Mouse (Mus musculus) monocyte, adult 5-6 weeks (primary cell): Measurements from ENCODE around the gene 2700081O15Rik. TPM values are rescaled to one million over a fixed set of nuclear protein-coding genes. Genes with fewer than 3 reads are reported as not detected.
"Not testable (repeated sequence)": the region's sequence is repeated elsewhere in the genome, so short reads cannot be mapped to it uniquely, and the experiment has no call there.

Experiments used
- ATAC-seq: fragments of 153-309, 156-312 bp; replicated peaks from 2 replicates; pipeline ENCODE4 v1.8.0; 2017; ENCODE audit warnings: mild to moderate bottlenecking; ENCODE audit not compliant: low TSS enrichment, insufficient number of reproducible peaks, severe bottlenecking, poor library complexity, low FRiP score
- total RNA-seq: library from RNA; stranded (forward); fragments of 200-1000, 200-491, 200-594 nt; gene quantifications from 3 replicates; pipeline ENCODE4 v1.2.3, GENCODE M21; 2017

The 2700081O15Rik gene
- 0.38 to 1.4 TPM (median 0.49 TPM) in 3 replicates for total RNA-seq

DNA sequence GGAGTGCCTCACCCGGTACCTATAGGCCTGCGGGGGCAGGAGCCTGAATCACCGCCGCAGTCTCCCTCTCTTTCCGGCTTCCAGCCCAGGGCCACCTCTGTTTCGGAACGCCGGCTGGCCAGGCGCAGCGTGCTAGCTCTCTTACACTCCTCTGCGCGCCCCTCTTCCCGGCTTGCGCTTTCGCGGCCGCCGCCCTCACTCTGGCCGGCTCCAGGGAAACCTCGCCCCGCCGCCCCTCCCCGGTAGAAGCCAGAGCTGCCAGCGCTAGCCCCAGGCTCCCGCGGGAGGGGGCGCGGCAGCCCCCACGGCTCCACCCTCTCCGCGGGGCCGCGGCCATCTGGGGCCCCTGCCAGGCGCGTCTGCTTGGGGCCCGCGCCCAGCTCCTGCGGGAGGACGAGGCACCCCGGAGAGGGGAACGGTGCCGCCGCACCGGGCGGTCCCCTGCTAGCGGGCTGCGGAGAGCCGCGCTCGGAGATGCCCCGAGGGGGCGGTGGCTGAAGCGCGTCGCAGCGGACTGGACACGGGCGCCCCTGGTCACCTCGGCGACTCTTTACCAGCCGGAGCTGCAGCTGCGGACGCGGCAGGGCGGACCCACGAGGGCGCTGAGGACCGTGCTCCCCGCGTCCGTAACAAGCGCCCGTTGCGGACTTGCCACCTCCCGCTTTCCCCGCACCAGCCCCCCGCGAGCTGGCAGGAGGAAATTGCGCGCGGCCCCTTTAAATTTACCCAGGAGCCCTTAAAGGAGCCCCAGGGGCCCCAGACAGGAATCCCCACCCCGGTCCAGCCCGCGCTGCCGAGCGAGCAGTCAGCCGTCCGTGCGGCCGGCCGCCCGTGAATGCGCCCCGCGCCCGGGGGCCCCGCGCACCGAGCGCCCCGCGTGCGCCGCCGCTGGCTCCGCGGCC is at the start of gene 2700081O15Rik:
Gene 2700081O15Rik (plus strand): TSS at position 792 of the 902 bp plus-strand sequence.
- ATAC-seq: no peak

DNA sequence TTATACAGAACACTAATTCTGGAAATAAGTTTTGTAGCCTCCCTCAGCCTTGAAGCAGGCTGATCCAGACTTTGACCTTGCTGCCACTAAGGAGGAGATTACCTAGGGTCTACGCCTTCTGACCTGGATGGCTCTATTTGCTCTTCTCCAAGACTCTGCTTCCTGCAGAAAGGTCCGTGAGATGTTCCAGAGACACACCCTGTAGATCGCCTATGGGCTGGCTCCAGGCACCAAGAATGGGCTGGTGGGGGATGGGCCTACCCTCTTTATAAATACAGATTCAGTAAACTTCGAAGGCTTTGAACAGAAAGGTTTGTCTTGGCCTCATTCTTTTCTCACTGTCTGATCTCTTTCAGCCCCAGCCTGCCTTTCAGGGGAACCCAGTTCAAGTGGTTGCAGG is 48.0 kb upstream of the 2700081O15Rik start:
- not testable (repeated sequence) for ATAC-seq

DNA sequence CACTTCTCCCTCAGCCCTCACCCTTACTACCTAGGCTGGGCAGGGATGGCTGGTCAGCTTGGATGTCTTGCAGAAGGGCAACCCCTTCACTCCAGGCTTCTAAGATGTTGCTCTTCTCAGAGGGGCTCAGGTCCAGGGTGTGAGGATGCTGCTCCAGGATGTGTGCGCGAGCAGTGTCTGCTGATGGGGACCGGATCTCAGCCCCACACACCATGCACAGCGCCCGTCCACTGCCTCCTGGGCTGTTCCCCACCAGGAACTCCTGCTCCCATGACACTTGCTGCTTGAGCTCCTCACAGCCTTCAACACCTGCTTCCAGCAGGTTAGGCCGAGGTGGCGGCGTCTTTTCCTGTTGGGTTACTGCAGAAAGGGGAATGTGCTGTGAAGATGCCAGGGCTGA is 42.9 kb upstream of the 2700081O15Rik start:
- ATAC-seq: 0 out of 2 replicates have a peak, but pooled peaks have one; percentile 9

DNA sequence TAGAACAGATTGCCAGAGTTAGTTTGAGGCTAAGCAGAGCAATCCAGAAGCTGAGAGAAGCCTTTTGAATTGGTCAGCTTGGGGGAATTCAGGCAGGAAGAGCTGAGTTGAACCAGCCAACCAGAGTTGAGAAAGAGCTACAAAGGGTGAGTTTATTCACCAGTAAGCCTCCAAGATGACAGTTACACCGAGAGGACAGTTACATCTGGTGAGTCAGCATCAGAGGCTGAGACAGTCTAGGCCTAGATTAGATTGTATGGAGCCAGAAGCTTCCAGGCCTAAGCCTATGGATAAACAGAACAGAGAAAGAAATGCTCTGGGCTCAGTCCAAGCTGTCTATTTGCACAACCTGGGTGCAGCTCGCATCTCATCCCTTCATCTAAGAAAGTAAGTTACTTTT is 39.8 kb upstream of the 2700081O15Rik start:
- no peak for ATAC-seq

DNA sequence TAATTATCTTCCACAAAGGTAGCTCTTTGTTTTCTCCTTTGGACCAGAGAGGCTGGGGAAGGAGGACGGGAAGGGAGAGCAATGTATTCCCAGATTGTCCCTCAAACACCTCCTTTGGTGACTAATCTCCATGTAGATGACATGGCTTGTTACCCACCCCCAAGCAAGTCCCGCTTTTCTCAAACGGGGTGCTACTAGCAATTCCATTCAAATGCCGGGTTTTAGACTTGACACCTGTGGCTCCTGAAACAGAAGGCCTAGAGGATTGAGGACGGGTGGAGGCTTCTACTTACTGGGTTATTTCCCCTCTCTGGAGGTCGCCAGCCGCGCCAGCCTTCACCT is 35.5 kb upstream of the 2700081O15Rik start:
- ATAC-seq: no peak

DNA sequence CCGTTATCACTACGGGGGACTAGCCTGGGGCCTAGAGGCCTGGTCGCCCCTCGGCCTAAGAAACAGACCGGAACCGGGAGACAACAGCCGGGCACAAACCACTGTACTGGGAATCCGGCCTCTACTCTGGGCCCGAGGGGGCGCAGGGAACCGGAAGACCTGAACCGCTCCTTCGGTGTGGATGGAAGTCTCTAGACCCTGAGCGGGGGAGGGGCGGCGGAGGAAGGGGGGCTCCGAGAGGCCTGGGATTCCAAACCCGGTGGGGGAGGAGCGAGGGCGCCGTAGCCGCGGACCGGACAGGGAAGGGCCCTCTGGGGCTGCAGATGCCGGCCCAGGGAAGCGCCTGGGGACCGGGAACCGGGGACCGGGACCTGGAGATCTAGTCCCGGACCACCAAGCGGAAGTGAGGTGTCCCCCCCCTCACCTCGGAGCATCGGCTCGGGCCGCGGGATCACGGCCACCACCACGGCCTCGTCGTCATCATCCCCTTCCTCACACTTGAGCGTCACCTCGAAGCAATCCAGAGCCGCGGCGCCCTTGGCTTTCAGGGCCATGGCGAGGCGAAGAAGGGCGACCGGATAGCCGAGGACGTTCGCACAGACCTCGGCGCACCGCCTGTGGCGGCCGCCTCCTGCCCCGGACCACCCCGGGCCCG is 35.0 kb upstream of the 2700081O15Rik start:
- peak; percentile 19 for ATAC-seq

DNA sequence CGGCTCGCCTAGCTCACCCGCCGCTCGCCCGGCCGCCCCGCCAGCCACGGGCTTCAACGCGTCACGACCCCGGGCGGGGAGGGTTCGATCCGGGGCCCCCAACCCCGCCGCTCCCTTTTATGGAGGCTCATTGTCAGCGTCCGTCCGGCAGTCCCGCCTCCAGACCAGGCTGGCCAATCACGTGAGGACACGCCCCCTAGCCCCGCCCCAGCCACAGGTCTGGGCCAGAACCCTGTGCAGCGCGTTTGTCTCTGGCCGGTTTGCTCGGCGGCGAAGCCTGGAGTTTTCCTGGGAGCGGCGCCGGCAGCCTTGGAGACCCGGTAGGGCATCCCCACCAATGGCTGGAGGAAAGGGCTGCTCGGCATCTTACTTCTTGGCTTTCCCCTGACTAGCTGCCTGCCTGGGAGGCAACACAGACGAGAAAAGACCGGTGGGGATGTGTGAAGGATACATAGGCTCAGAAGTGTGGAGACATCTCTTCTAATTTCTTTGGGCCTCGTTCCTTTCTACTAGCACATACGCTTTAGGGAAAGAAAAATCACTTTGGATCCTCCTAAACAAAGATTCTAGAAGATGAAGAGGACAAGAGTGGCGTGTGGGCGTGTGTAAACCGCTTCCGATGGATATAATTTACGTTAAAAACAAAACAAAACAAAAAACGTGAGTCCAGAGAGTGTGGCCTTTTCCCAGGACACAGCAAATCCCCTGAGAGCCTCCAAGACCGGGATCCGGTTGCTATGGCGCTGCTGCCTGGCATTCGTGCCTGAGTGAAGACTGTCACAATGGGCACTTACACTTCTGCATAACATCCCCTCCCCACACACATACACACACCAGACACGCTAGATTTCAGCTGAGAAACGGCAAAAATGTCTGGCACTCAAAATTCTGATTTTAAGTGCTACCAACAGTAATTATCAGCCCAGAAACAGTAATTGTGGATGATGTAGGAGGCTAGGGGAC is 34.2 kb upstream of the 2700081O15Rik start, which contains the start of gene Spindoc:
Gene Spindoc (minus strand): TSS at position 92 of the 963 bp plus-strand sequence.
- ATAC-seq: peak; percentile 98

DNA sequence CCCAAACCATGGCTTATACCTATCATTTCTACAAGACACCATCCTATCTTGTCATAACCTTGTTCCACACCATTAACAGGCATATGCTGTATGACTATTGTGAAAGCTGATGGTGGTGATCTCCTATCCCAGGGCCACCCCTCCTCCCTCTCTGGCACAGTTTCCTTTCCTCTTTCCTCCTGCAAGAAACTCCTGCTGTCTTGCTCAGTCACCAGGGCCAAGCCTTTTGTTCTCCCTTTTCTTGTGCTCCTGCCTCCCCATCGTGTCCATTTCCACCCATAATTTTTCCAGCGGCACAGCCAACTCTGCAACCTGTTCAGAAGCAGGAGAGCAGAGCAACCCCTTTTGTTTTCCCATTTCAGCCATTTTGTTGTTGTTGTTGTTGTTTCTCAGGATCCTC is 31.4 kb upstream of the 2700081O15Rik start:
- ATAC-seq: no peak

DNA sequence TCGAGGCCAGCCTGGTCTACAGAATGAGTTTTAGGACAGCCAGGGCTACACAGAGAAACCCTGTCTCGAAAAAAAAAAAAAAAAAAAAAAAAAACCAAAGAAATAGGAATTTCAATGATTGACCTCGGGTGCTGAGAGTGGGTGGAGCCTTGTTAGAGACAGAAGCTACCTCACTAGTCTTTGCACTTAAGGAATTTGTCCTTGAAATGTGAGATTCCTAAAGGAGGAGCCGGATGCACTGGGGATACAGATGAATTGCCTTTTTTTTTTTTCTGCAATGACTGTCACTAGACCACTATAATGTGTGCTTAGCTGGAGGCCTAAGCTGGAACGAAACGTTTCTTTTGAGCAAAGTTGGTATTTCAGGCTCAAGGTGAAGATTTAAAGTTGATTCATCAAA is 28.9 kb upstream of the 2700081O15Rik start:
- ATAC-seq: no peak

DNA sequence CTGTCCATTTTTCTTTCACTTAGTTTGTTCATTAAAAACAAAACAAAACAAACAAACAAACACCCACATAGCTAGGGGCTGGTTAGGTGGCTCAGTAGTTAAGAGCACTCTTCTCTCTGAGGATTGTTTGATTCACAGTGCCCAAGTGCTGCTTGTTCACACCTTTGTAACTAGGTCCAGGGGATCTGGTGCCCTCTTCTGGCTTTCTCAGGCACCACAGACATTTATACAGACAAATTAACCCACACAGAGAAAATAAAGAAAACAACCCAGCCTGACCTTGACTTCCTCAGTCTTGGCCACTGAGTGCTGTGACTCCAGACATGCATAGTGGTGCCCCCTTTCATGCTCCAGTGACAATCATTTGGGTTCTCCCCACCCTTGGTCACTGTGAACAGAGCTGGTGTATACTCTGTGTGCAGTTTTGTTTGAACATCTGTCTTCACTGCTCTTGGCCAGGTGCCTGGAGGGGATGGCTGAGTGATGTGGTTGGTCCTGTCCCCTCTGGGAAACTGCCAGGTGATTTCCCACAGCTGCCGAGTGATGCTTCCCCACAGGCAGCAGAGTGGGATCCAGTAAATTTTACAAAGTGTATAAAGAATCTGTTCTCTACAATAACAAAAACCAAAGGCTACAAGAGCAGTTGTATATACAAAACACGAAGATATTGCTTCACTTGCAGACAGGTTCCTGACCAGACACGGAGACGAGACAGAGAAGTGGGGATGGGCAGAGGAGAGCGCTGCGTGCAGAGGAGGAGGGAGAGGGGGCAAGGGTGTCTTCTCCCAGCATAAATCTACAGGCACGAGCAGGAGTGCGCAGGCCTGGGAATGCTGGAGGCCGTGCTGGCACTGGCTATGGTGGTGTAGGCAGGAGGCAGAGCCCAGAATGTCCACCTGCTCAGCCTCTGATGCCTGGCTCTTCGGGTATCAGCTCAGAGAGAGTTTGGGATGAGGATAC is 20.3 kb upstream of the 2700081O15Rik start:
- 0 out of 2 replicates have a peak, but pooled peaks have one; percentile 35 for ATAC-seq

DNA sequence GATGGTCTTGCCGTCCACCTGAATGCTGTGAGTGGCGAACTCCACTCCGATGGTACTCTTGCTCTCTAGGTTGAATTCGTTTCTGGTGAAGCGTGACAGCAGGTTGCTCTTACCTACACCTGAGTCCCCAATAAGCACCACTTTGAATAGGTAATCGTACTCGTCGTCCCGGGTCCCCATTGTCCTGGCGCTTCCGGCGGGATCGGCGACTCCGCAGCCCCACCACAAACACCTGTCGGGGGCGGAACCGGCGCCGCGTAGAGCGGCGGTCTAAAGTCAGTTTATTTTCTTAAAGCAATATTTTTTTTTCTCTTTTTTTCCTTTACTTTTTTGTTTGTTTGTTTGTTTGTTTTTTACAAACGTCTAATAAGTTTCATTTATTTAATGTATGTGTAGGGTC is 18.5 kb upstream of the 2700081O15Rik start:
- ATAC-seq: 0 out of 2 replicates have a peak, but pooled peaks have one; percentile 13

DNA sequence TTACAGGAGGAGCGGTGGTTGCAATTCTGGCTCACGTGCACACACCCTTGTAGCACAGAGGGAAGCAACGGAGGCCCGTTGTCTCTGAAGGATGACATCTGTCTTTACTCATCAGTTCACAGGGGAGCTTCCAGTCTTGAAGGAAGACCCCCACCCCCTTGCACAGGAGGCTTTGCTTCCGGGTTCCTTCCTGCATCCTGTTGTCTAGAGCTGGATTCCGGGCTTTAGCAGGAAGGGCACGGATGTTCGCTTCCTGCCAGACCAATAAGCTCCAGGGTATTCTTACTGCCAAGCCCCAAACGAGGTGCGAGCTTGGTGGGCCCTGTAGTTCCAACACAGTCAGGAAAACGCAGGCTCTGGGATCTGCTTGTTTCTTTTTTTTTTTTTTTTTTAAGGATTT is 16.8 kb upstream of the 2700081O15Rik start:
- no peak for ATAC-seq

DNA sequence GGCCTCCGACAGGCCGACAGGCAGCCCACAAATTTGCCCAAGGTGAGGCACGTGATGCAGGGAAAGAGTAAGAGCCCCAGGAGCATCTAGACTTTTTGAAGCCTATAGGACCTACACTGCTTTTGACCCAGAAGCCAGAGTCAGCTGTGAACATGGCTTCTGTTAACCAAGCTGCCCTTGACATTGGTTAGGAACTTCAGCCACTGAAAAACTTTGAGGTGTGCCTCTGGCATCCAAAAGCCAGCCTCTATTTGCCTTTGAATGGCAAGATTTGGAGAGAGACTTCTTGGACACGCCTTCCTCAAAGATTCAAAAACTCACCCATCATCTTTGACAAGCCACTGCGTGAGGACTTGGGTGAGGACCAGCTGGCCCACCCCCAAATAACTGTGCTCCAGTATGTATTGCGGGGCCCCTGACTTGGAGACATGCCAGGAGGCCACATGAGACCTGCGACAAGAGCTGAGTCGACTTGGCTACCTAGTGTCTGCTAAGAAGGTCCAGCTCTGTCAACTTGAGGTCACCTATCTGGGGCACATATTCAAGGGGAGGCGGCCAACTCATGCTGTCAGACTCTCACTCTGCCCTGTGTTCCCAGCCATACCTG is 12.7 kb upstream of the 2700081O15Rik start:
- no peak for ATAC-seq

DNA sequence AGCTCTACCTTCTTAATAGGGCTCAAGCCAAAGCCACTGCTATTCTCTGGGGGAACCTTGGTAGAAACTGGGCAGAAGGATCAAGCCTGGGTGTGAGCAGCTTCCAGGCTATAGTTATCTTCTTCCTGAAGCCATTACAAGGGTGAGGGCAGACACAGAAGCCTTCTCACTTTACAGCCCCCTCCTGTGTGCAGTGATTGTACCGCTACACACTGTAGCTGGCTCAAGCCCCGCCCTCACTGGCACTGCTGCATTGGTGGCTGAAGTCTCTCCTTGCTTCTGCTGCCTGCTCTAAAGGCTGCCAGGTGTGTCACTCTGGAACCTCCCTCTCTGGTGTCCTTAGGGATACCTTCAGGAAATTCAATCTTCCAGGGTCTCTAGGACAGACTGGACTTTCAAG is 5.1 kb upstream of the 2700081O15Rik start:
- ATAC-seq: no peak

DNA sequence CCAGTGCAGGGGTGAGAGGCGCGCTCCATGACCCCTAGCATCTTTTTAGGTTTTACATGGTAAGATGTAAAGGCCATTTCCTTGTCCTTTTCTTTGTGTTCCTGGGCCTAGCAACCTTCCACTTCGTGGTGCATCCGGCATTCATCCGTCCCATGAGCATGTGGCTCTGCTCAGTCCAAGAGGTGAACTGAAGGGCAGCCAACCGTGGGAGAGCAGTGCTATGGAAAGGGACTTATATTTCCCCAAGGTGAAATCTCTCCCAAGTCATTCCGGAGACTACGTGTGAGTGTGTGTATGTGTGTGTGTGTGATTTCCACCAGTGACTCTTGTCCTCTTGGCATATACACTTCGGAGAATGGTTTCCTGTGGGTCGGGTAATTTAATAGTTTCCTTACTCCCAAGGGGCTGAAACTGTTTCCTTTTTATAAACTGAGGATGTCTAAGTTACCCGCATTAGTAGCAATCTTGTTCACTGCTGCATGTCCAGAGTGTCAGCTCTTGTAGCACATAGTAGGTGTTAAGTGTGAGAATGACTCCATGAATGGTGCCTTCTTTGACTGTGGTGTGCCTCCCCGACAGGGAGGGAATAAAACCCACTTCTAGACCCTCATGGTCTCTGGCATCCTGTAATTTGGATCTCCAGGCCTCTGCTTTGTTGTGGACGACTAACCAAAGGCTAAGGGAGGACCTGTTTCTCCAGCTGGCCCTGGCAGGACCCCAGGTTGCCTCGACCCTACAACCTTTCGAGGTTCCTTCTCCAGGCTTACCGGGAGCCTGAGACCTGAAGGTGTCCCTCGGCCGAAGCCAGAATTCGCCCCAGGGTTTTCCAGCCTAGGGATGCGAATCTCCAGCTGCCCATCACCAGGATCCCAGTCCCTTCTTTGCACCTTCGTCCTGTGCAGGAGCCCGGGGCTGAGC is 1.2 kb upstream of the 2700081O15Rik start:
- no peak for ATAC-seq
